Mouse (Mus musculus) midbrain, embryonic 14.5 days (tissue): Measurements from ENCODE around the gene Mterf2. TPM values are rescaled to one million over a fixed set of nuclear protein-coding genes. Genes with fewer than 3 reads are reported as not detected.

Source experiments
- ATAC-seq: fragments of 200-750 bp; cut with Nextera tagmentation; 2 replicates; pipeline ENCODE4 v1.8.0; 2017; ENCODE audit warnings: moderate number of reproducible peaks, moderate library complexity; ENCODE audit not compliant: low FRiP score, low TSS enrichment
- DNase-seq: peaks from one replicate; pipeline ENCODE4 v3.0.0-alpha.2; 2015
- H3K27ac ChIP-seq: fragments of 300-500 bp; sonication (generic); replicated peaks from 2 replicates; pipeline ENCODE4 v1.5.1; 2014; ENCODE audit warnings: mild to moderate bottlenecking, low read depth, low read length, moderate library complexity
- H3K27me3 ChIP-seq: fragments of 300-500 bp; sonication (generic); 2 replicates; pipeline ENCODE4 v1.6.1; 2014; ENCODE audit warnings: low read length, control low read depth, mixed read lengths; ENCODE audit not compliant: control insufficient read depth, insufficient read depth
- H3K36me3 ChIP-seq: fragments of 300-500 bp; sonication (generic); 2 replicates; pipeline ENCODE4 v1.6.1; 2014; ENCODE audit warnings: low read length, control low read depth; ENCODE audit not compliant: control insufficient read depth, insufficient read depth
- H3K4me1 ChIP-seq: fragments of 300-500 bp; sonication (generic); 2 replicates; pipeline ENCODE4 v1.6.1; 2014; ENCODE audit warnings: mild to moderate bottlenecking, antibody characterized with exemption, low read length, control low read depth; ENCODE audit not compliant: control insufficient read depth, insufficient read depth
- H3K4me2 ChIP-seq: fragments of 300-500 bp; sonication (generic); 2 replicates; pipeline ENCODE4 v1.6.1; 2014; ENCODE audit warnings: mild to moderate bottlenecking, low read length, moderate library complexity
- H3K4me3 ChIP-seq: fragments of 300-500 bp; sonication (generic); replicated peaks from 2 replicates; pipeline ENCODE4 v1.5.1; 2014; ENCODE audit warnings: low read depth, low read length
- H3K9ac ChIP-seq: fragments of 300-500 bp; sonication (generic); replicated peaks from 2 replicates; pipeline ENCODE4 v1.6.1; 2014; ENCODE audit warnings: mild to moderate bottlenecking, low read length, moderate library complexity
- H3K9me3 ChIP-seq: fragments of 300-500 bp; sonication (generic); 2 replicates; pipeline ENCODE4 v1.6.1; 2016; ENCODE audit warnings: low read length, control low read depth, mixed read lengths; ENCODE audit not compliant: control insufficient read depth
- WGBS: fragments of 180-500 bp; shearing (Covaris S2); extraction: QIAGEN DNeasy Blood & Tissue Kit; methylation state at CpG from one replicate; pipeline ENCODE4 v1.1.7; 2014; 5-methylcytosine and 5-hydroxymethylcytosine counted together
- polyA plus RNA-seq: library from polyadenylated mRNA; unstranded; fragments of >200 nt; fragmentation: Nextera tagmentation; extraction: Ambion mirVana; gene quantifications from 2 replicates; pipeline ENCODE4 v1.2.1, GENCODE M21; 2014

The Mterf2 gene
- polyA plus RNA-seq, result 31.3 and 35.7 TPM in 2 replicates

DNA sequence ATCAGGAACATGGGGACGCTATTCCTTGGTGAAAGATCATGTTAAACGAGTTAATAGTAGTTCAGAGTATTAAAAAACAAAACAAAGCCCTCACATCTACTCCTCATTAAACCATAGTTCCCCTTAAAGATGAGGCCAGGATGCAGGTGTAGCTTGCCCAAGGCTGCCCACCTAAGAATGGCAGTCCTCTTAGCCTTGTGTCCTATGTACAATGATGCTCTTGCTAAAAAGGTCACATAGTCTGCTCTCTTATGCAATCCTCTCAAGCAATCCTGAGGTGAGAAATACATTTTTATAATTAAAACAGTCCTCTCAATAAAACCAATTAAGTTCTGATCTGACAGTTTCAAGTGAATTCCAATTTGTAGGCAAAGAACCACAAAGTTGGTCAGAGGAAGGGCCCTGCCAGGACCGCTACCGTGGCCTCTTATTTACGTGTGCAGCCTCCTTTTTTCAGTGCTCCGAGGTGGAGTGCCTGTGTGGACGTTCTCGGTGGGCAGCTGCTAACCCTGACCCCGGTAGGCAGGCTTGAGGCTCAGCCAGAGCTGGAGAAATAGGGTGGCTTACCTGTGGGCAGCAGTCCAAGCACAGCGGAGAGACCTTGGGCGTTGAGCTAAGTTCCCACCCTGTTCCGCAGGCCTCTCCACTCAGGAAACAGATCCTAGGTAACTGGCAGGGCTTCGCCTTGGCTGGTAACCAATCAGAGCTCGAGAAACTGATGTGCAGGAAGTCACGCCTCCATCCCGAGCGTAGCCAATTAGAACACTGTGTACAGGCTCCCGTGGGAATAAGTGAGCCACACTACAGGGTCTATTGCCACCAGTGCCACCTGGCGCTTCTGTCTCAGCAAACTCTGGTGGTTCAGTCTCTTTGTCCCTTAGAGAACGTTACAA, at the start of gene Mterf2:
Mterf2 (minus strand) TSS at position 633 of the 893 bp plus-strand sequence.
- no peaks in the 10 kb centered on the region for H3K9me3 ChIP-seq
- WGBS, result 8% methylated on average over 20 of the region's 20 CpGs
- no peaks in the 10 kb centered on the region for H3K27me3 ChIP-seq
- ATAC-seq (peak; percentile 100), DNase-seq (peak; percentile 99)
- H3K27ac ChIP-seq, result peak within 1 kb of the TSS; percentile 5; the same call in 1 of the 2 replicates
- H3K4me3 ChIP-seq, result peak within 1 kb of the TSS; percentile 68
- H3K4me2 ChIP-seq, result peak within 1 kb of the TSS; percentile 77
- peaks cover 15% of the 10 kb centered on the region for H3K4me1 ChIP-seq
- peaks cover 14% of the 10 kb centered on the region for H3K36me3 ChIP-seq
- peak within 1 kb of the TSS; percentile 70 for H3K9ac ChIP-seq

DNA sequence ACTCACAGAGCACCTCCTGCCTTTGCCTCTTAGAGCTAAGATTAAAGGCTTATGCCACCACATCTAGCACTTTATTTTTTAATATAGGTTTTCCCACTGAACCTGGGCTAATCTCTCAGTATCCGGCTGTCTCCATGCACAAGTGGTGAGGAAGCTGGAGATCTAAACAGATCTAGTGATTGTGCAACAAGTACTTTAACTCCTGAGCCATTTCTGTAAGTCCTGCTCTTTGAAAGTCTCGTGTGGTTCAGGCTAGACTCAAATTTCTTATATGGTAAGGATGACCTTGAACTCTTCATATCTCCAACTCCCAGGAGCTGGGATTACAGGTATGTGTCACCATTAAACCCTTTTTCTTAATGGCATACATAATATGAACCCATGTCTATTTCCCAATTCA, 48.8 kb upstream of the Mterf2 start:
- Histone ChIP-seq H3K4me3 (no peak overlapping the region), H3K9me3 (no peaks in the 10 kb centered on the region), H3K9ac (no peak overlapping the region), H3K27me3 (no peaks in the 10 kb centered on the region), H3K27ac (no peak overlapping the region), H3K36me3 (no peaks in the 10 kb centered on the region), H3K4me2 (no peak overlapping the region), H3K4me1 (no peaks in the 10 kb centered on the region)
- 81% methylated on average over 2 of the region's 2 CpGs for WGBS
- DNase-seq, result no peak
- no peak for ATAC-seq

GRCm38 (mm10) chr10:85165306-85165705, 37.5 kb upstream of the Mterf2 start:
- Histone ChIP-seq H3K27me3 (no peaks in the 10 kb centered on the region), H3K4me3 (no peak overlapping the region), H3K36me3 (no peaks in the 10 kb centered on the region), H3K4me2 (no peak overlapping the region), H3K27ac (no peak overlapping the region), H3K4me1 (peaks cover 6% of the 10 kb centered on the region; the same call in 1 of the 2 replicates), H3K9me3 (no peaks in the 10 kb centered on the region), H3K9ac (no peak overlapping the region)
- 85% methylated on average over 5 of the region's 5 CpGs for WGBS
- DNase-seq (no peak), ATAC-seq (no peak)

GRCm38 (mm10) chr10:85164791-85165190, 37.0 kb upstream of the Mterf2 start:
- no peaks in the 10 kb centered on the region for H3K27me3 ChIP-seq
- H3K9me3 ChIP-seq, result no peaks in the 10 kb centered on the region
- H3K4me3 ChIP-seq, result no peak overlapping the region
- 90% methylated on average over 13 of the region's 13 CpGs for WGBS
- ATAC-seq (no peak), DNase-seq (no peak)
- peaks cover 6% of the 10 kb centered on the region; the same call in 1 of the 2 replicates for H3K4me1 ChIP-seq
- H3K9ac ChIP-seq, result no peak overlapping the region
- H3K36me3 ChIP-seq, result no peaks in the 10 kb centered on the region
- H3K27ac ChIP-seq, result no peak overlapping the region
- H3K4me2 ChIP-seq, result no peak overlapping the region

DNA sequence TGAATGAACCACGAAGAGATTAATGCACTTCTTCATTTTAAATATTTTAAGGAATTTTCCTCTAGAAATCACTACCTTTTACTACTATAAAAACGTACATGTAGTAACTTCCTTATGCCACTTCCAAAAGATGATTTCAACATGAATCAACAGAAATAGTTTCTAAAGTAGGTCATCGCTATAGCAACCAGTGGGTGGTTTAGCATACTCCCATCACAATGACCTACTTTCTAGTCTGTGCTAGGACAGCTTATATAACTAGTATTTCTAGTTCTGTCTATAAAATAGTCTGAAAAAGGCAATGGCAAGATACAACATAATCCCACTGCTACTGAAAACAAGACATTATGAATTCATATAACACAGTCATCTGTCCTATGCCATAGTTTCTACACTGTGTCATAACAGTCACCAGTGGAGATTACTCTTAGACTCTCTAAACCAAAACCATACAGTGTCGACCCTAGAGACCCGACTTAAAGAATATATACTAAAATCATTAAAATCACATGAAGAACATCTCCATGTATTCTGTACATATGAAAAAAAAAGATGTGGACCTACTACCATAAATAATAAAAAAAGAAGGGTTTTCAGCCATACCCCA, 34.0 kb upstream of the Mterf2 start:
- Histone ChIP-seq H3K9ac (no peak overlapping the region), H3K4me3 (no peak overlapping the region), H3K9me3 (no peaks in the 10 kb centered on the region), H3K27me3 (no peaks in the 10 kb centered on the region), H3K36me3 (no peaks in the 10 kb centered on the region), H3K27ac (0 out of 2 replicates have a peak overlapping the region, but pooled peaks have one; percentile 38), H3K4me2 (peak overlapping the region; percentile 19; the same call in 1 of the 2 replicates), H3K4me1 (peaks cover 6% of the 10 kb centered on the region; the same call in 1 of the 2 replicates)
- ATAC-seq (no peak), DNase-seq (peak; percentile 76)
- WGBS, result 80% methylated on average over 5 of the region's 5 CpGs

GRCm38 (mm10) chr10:85159989-85160619, 32.3 kb upstream of the Mterf2 start:
- Histone ChIP-seq H3K27me3 (no peaks in the 10 kb centered on the region), H3K27ac (no peak overlapping the region), H3K4me3 (no peak overlapping the region), H3K36me3 (no peaks in the 10 kb centered on the region), H3K9ac (no peak overlapping the region), H3K9me3 (no peaks in the 10 kb centered on the region), H3K4me1 (peaks cover 6% of the 10 kb centered on the region; the same call in 1 of the 2 replicates), H3K4me2 (no peak overlapping the region)
- DNase-seq, result no peak
- WGBS, result 96% methylated on average over 1 of the region's 1 CpGs
- no peak for ATAC-seq

DNA sequence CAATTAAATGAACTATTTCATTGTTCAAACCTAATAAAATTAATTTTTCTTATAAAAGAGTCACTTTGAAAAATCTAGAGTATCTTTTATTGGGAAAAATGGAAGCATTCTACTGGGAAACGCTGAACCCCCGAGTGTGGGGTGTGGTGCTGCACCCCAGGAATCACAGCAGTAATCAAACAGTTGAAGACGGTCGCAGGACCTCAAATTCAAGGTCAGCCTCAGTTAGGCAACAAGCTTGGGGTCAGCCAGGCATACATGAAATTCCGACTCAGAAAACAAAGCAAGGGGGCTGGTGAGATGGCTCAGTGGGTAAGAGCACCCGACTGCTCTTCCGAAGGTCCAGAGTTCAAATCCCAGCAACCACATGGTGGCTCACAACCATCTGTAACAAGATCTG, 29.6 kb upstream of the Mterf2 start:
- Histone ChIP-seq H3K9ac (no peak overlapping the region), H3K9me3 (no peaks in the 10 kb centered on the region), H3K27ac (no peak overlapping the region), H3K4me1 (peaks cover 6% of the 10 kb centered on the region; the same call in 1 of the 2 replicates), H3K27me3 (no peaks in the 10 kb centered on the region), H3K4me3 (no peak overlapping the region), H3K4me2 (no peak overlapping the region), H3K36me3 (no peaks in the 10 kb centered on the region)
- no peak for DNase-seq
- no peak for ATAC-seq
- 88% methylated on average over 7 of the region's 7 CpGs for WGBS

DNA sequence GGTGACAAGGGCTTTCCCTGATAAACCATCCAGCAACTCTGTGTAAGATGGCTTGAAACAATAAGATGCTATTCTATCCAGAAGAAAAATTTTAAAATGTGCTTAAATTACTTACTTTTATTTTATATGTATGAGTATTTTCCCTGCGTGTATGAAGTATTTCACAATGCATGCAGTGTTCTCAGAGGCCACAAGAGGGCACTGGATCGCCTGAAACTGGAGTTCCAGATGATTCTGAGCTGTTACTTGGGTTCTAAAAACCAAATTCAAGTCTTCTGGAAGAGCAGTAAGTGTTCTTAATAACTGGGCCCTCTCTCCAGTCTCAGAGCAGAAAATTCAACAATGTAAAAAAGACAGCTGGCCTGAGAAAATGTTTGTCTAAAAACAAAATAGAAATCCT, 26.4 kb upstream of the Mterf2 start:
- Histone ChIP-seq H3K4me1 (no peaks in the 10 kb centered on the region), H3K4me2 (no peak overlapping the region), H3K4me3 (no peak overlapping the region), H3K27ac (no peak overlapping the region), H3K27me3 (no peaks in the 10 kb centered on the region), H3K9ac (no peak overlapping the region), H3K36me3 (peaks cover 9% of the 10 kb centered on the region), H3K9me3 (no peaks in the 10 kb centered on the region)
- ATAC-seq (no peak), DNase-seq (peak; percentile 85)
- 12% methylated on average over 2 of the region's 2 CpGs for WGBS
